Mouse (Mus musculus) thymus, adult 2 months (tissue): ENCODE data around the gene Gspt1.

Experiments used
- CTCF ChIP-seq: fragments of 200-500 bp; IDR thresholded peaks from 2 replicates; pipeline ENCODE4 v1.5.1; 2012; ENCODE audit warnings: mild to moderate bottlenecking, control low read depth, low read length, moderate library complexity, borderline replicate concordance; ENCODE audit not compliant: control insufficient read depth, poor library complexity, insufficient read depth; ENCODE audit errors: extremely low read depth
- POLR2A ChIP-seq: fragments of 200-500 bp; IDR thresholded peaks from 2 replicates; pipeline ENCODE4 v1.6.1; 2012; ENCODE audit warnings: mild to moderate bottlenecking, low read length, control low read depth, moderate library complexity; ENCODE audit not compliant: control insufficient read depth, poor library complexity, insufficient read depth; ENCODE audit errors: extremely low read depth

GRCm38 (mm10) chr16:11201740-11202394, 52.3 kb downstream of the Gspt1 start:
- TF ChIP-seq CTCF (no peak), POLR2A (no peak)
